Comparison of ENCODE assay signal across 9 mouse cellular contexts in the genomic region with DNA sequence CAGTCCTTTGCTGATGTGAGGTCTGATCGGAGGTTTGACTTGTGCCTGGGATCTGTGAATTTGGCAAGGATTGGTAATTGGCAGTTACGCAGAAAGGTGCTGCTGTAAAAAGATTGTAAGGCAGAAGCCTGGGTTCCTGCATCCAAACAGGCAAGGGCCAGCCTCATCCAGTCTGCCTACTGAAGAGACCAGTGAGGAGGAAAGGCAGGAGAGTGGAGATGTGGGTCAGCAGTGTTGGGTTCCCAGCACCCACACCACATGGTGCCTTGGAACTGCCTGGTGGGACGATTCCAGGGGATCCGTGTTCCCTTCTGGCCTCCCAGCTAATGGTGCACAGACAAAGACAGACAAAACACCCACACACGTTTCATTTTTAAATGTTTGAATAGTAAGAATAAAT. TPM values are rescaled to one million over a fixed set of nuclear protein-coding genes. Genes with fewer than 3 reads are reported as not detected.
DNase-seq lines count a peak whose midpoint lies in the region; ATAC-seq and TF ChIP-seq lines count a peak whose summit lies in the region.
"Had no signal": no experiment of that assay in that cellular context is flagged by ENCODE, and none has a peak within 500 bp of the region (broad histone marks: within the 10 kb centered on the region; RNA-seq: fewer than 3 reads in every experiment).

No protein-coding gene starts in this region.

- peak overlapping the region; percentile 68 for H3K4me3 ChIP-seq in C2C12 (ENCODE audit: insufficient read depth, poor library complexity, severe bottlenecking)
- peak overlapping the region; percentile 73 for H3K4me3 ChIP-seq in embryonic facial prominence, embryonic 12.5 days

- no peaks in the 10 kb centered on the region for H3K9me3 ChIP-seq in embryonic facial prominence, embryonic 12.5 days

- no peak for TF ChIP-seq CTCF in C2C12 (IDR thresholded peaks at IDR 0.05; ENCODE audit: control insufficient read depth, insufficient read depth, insufficient read length)

- H3K79me2 ChIP-seq in C2C12 (ENCODE audit: control insufficient read depth, insufficient read depth), result peaks cover 47% of the 10 kb centered on the region

- peak; percentile 54 for ATAC-seq in frontal cortex, adult (ENCODE audit: low TSS enrichment)
- ATAC-seq in embryonic facial prominence, embryonic 12.5 days (ENCODE audit: insufficient number of reproducible peaks, insufficient read depth, low FRiP score, low TSS enrichment), result no peak

- peaks cover 33% of the 10 kb centered on the region for H3K79me3 ChIP-seq in C2C12 (ENCODE audit: low read depth)

- H3K4me2 ChIP-seq in embryonic facial prominence, embryonic 12.5 days (replicated peaks), result peak overlapping the region; percentile 62

- H3ac ChIP-seq in C2C12 (ENCODE audit: control insufficient read depth, insufficient read length, low read depth), result peak overlapping the region; percentile 70

- peak overlapping the region; percentile 72 for H3K9ac ChIP-seq in embryonic facial prominence, embryonic 12.5 days

- DNase-seq in frontal cortex, postnatal 10 days (ENCODE audit: low spot score in 2 of 2), result no peak
- DNase-seq in layer of hippocampus, adult 8-10 months (ENCODE audit: low spot score in 2 of 2), result peak; percentile 34 to 40
- peak; percentile 15 for DNase-seq in naive thymus-derived CD4-positive, alpha-beta T cell, adult 2 months (ENCODE audit: low read depth)
- no peak for DNase-seq in gastrocnemius, adult 18-20 months (ENCODE audit: low spot score)
- DNase-seq in thymus, postnatal 36 days, result no peak

- no peak overlapping the region for H3K27ac ChIP-seq in embryonic facial prominence, embryonic 12.5 days

- H3K27me3 ChIP-seq in C2C12 (ENCODE audit: control insufficient read depth, insufficient read depth, insufficient read length), result no peaks in the 10 kb centered on the region
- H3K27me3 ChIP-seq in embryonic facial prominence, embryonic 12.5 days, result no peaks in the 10 kb centered on the region

- 67% methylated on average over 5 of the region's 5 CpGs for WGBS in embryonic facial prominence, embryonic 12.5 days

- H3K36me3 ChIP-seq in C2C12 (ENCODE audit: control insufficient read depth, insufficient read depth), result peaks cover 18% of the 10 kb centered on the region
- H3K36me3 ChIP-seq in embryonic facial prominence, embryonic 12.5 days, result peaks cover 16% of the 10 kb centered on the region

- peaks cover 8% of the 10 kb centered on the region; the same call in 1 of the 2 replicates for H3K4me1 ChIP-seq in embryonic facial prominence, embryonic 12.5 days

TF ChIP-seq in C2C12, 6 proteins besides CTCF, POLR2A, EP300 and RAD21:
- TF ChIP-seq MYOG (IDR thresholded peaks at IDR 0.05; ENCODE audit: control insufficient read depth, extremely low read depth, insufficient read length) (no peak), CEBPB (IDR thresholded peaks at IDR 0.05; ENCODE audit: low read depth) (no peak), MAX (IDR thresholded peaks at IDR 0.05) (no peak), FOSL1 (IDR thresholded peaks at IDR 0.05; ENCODE audit: insufficient read depth, low read length, poor library complexity, severe bottlenecking) (no peak), USF1 (IDR thresholded peaks at IDR 0.05; ENCODE audit: low read depth) (no peak)

RNA-seq across cellular contexts. Expression of a gene that starts 1.1 kb away (rescaled TPM):
- 2.1 TPM for polyA plus RNA-seq in C2C12 (2012; fragmentation: generic; extraction: Trizol)
- polyA plus RNA-seq in embryonic facial prominence, embryonic 12.5 days (2016; fragmentation: Nextera tagmentation; extraction: Ambion mirVana), result 15.1 and 16.5 TPM in 2 replicates
- total RNA-seq in layer of hippocampus, adult 8-10 months (2022), result 10 to 100 TPM; 18.5 to 20.4 (median 19.2) TPM
- 1 to 10 TPM; 3.4 to 3.9 TPM for total RNA-seq in gastrocnemius, adult 18-20 months (2021)

RNA-seq across cellular contexts. Expression of a gene that starts 18.5 kb away (rescaled TPM):
- 0.90 TPM for polyA plus RNA-seq in C2C12 (2012; fragmentation: generic; extraction: Trizol)
- 6.1 and 6.5 TPM in 2 replicates for polyA plus RNA-seq in embryonic facial prominence, embryonic 12.5 days (2016; fragmentation: Nextera tagmentation; extraction: Ambion mirVana)
- total RNA-seq in layer of hippocampus, adult 8-10 months (2022), result 1 to 10 TPM; 5.5 to 7.2 (median 6.4) TPM
- under 1 TPM; 0.55 to 0.59 TPM for total RNA-seq in gastrocnemius, adult 18-20 months (2021)

RNA-seq across cellular contexts. Expression of a gene that starts 26.4 kb away (rescaled TPM):
- polyA plus RNA-seq in C2C12 (2012; fragmentation: generic; extraction: Trizol), result not detected
- polyA plus RNA-seq in embryonic facial prominence, embryonic 12.5 days (2016; fragmentation: Nextera tagmentation; extraction: Ambion mirVana), result 0.31 and 0.56 TPM in 2 replicates
- total RNA-seq in layer of hippocampus, adult 8-10 months (2022), result under 1 TPM in 2 of 4 experiments, not detected in 2; 0.14 to 0.25 TPM
- total RNA-seq in gastrocnemius, adult 18-20 months (2021), result not detected
- total RNA-seq: heart, postnatal 14 days had no signal

RNA-seq across cellular contexts. Expression of a gene that starts 36.3 kb away (rescaled TPM):
- under 0.01 TPM for polyA plus RNA-seq in C2C12 (2012; fragmentation: generic; extraction: Trizol)
- polyA plus RNA-seq in embryonic facial prominence, embryonic 12.5 days (2016; fragmentation: Nextera tagmentation; extraction: Ambion mirVana), result 0.66 and 1.1 TPM in 2 replicates
- 10 to 100 TPM in 2 of 4 experiments, 1 to 10 TPM in 2; 4.2 to 16.9 (median 9.6) TPM for total RNA-seq in layer of hippocampus, adult 8-10 months (2022)
- total RNA-seq in gastrocnemius, adult 18-20 months (2021), result 1 to 10 TPM in 1 of 2 experiments, under 1 TPM in 1; 1.00 to 1.2 TPM

RNA-seq across cellular contexts. Expression of a gene that starts 54.0 kb away (rescaled TPM):
- polyA plus RNA-seq in C2C12 (2012; fragmentation: generic; extraction: Trizol), result not detected
- not detected in 2 replicates for polyA plus RNA-seq in embryonic facial prominence, embryonic 12.5 days (2016; fragmentation: Nextera tagmentation; extraction: Ambion mirVana)
- total RNA-seq in layer of hippocampus, adult 8-10 months (2022), result under 1 TPM in 1 of 4 experiments, not detected in 3; 0.31 TPM
- total RNA-seq in gastrocnemius, adult 18-20 months (2021), result not detected
- total RNA-seq: heart, postnatal 14 days had no signal

Comparison
In these comparisons a context has a peak if more than half of its experiments do, and no peak if none do; other contexts are left out.
1. DNase-seq: peak in layer of hippocampus, adult 8-10 months (2 of 2) and naive thymus-derived CD4-positive, alpha-beta T cell, adult 2 months (single experiment); none in frontal cortex, postnatal 10 days (0 of 2), gastrocnemius, adult 18-20 months (single experiment) and thymus, postnatal 36 days (0 of 2).
2. RNA of a gene that starts 1.1 kb away (total RNA-seq): 18.5 to 20.4 TPM in layer of hippocampus, adult 8-10 months; 3.4 to 3.9 TPM in gastrocnemius, adult 18-20 months; every median in the first group is over 4 times any median in the second.
3. RNA of a gene that starts 18.5 kb away (total RNA-seq): 5.5 to 7.2 TPM in layer of hippocampus, adult 8-10 months; 0.55 to 0.59 TPM in gastrocnemius, adult 18-20 months; every median in the first group is over 4 times any median in the second.